Mouse (Mus musculus) kidney, embryonic 16.5 days (tissue): ENCODE data around the gene Tgif2. TPM values are rescaled to one million over a fixed set of nuclear protein-coding genes. Genes with fewer than 3 reads are reported as not detected.
"Not testable (repeated sequence)": the region's sequence is repeated elsewhere in the genome, so short reads cannot be mapped to it uniquely, and the experiment has no call there.

ENCODE experiments used
- ATAC-seq: fragments of 200-750 bp; cut with Nextera tagmentation; 2 replicates; pipeline ENCODE4 v1.8.0; 2017; ENCODE audit warnings: moderate TSS enrichment; ENCODE audit not compliant: low FRiP score, low TSS enrichment
- H3K27ac ChIP-seq: fragments of 300-500 bp; sonication (generic); 2 replicates; pipeline ENCODE4 v1.5.1; 2014; ENCODE audit warnings: low read length
- H3K27me3 ChIP-seq: fragments of 300-500 bp; sonication (generic); 2 replicates; pipeline ENCODE4 v1.6.1; 2014; ENCODE audit warnings: low read length, control low read depth, mixed read lengths; ENCODE audit not compliant: insufficient read depth
- H3K36me3 ChIP-seq: fragments of 300-500 bp; sonication (generic); 2 replicates; pipeline ENCODE4 v1.6.1; 2014; ENCODE audit warnings: low read length, control low read depth, mixed read lengths; ENCODE audit not compliant: insufficient read depth
- H3K4me1 ChIP-seq: fragments of 300-500 bp; sonication (generic); 2 replicates; pipeline ENCODE4 v1.6.1; 2014; ENCODE audit warnings: low read length, control low read depth, mixed read lengths; ENCODE audit not compliant: insufficient read depth
- H3K4me2 ChIP-seq: fragments of 300-500 bp; sonication (generic); replicated peaks from 2 replicates; pipeline ENCODE4 v1.6.1; 2014; ENCODE audit warnings: low read depth, low read length
- H3K4me3 ChIP-seq: fragments of 300-500 bp; sonication (generic); 2 replicates; pipeline ENCODE4 v1.5.1; 2014; ENCODE audit warnings: mild to moderate bottlenecking, low read length
- H3K9ac ChIP-seq: fragments of 300-500 bp; sonication (generic); replicated peaks from 2 replicates; pipeline ENCODE4 v1.6.1; 2014; ENCODE audit warnings: low read length
- H3K9me3 ChIP-seq: fragments of 300-500 bp; sonication (generic); 2 replicates; pipeline ENCODE4 v1.6.1; 2016; ENCODE audit warnings: low read length, control low read depth
- WGBS: fragments of 180-500 bp; shearing (Covaris S2); extraction: QIAGEN DNeasy Blood & Tissue Kit; methylation state at CpG from one replicate; pipeline ENCODE4 v1.1.7; 2014; 5-methylcytosine and 5-hydroxymethylcytosine counted together
- polyA plus RNA-seq: library from polyadenylated mRNA; unstranded; fragments of >200 nt; fragmentation: Nextera tagmentation; extraction: Ambion mirVana; gene quantifications from 2 replicates; pipeline ENCODE4 v1.2.1, GENCODE M21; 2015

Tgif2 gene
- polyA plus RNA-seq, 1 experiment from 2014 or later = 69.5 TPM

- 74% methylated on average over 2 of the region's 2 CpGs for WGBS
- not testable (repeated sequence) for H3K9ac ChIP-seq, ATAC-seq, H3K4me2 ChIP-seq, H3K4me1 ChIP-seq, H3K36me3 ChIP-seq, H3K27ac ChIP-seq, H3K9me3 ChIP-seq, H3K4me3 ChIP-seq, H3K27me3 ChIP-seq
Observed at GRCm38 (mm10) chr2:156885666-156886065, 45.9 kb downstream of the Tgif2 start.

GRCm38 (mm10) chr2:156886084-156886631 lies 46.4 kb downstream of the Tgif2 start:
- 73% methylated on average over 10 of the region's 10 CpGs for WGBS
- Histone ChIP-seq H3K36me3 (no peaks in the 10 kb centered on the region), H3K4me2 (no peak overlapping the region), H3K27me3 (no peaks in the 10 kb centered on the region), H3K9me3 (no peaks in the 10 kb centered on the region), H3K4me3 (no peak overlapping the region), H3K27ac (no peak overlapping the region), H3K9ac (no peak overlapping the region), H3K4me1 (no peaks in the 10 kb centered on the region)
- no peak for ATAC-seq

- no peak within 1 kb of the TSS for H3K27ac ChIP-seq
- no peaks in the 10 kb centered on the region for H3K36me3 ChIP-seq
- no peak within 1 kb of the TSS for H3K4me2 ChIP-seq
- 60% methylated on average over 6 of the region's 6 CpGs for WGBS
- H3K9me3 ChIP-seq = no peaks in the 10 kb centered on the region
- no peaks in the 10 kb centered on the region for H3K27me3 ChIP-seq
- no peak within 1 kb of the TSS for H3K4me3 ChIP-seq
- no peak for ATAC-seq
- no peak within 1 kb of the TSS for H3K9ac ChIP-seq
- no peaks in the 10 kb centered on the region for H3K4me1 ChIP-seq
Observed at GRCm38 (mm10) chr2:156887017-156887416, 47.2 kb downstream of the Tgif2 start, which contains the start of gene Sla2. Sla2 (minus strand) TSS chr2:156887192.

DNA sequence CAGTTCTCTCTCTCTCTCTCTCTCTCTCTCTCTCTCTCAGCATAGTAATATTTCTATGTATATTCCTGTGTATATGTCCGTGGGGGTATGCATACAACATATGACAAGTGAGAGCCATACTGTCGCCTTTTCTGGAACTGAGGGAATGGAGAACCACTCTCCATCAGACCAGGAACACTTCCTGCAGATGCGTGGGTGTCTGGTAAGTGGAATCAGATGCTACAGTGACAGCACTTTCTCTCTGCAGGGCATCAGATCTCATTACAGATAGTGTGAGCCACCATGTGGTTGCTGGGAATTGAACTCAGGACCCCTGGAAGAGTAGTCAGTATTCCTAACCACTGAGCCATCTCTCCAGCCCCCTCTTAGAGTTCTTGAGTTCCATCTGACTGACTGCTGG lies 48.7 kb downstream of the Tgif2 start:
- no peak overlapping the region for H3K4me2 ChIP-seq
- H3K9me3 ChIP-seq = no peaks in the 10 kb centered on the region
- no peak overlapping the region for H3K27ac ChIP-seq

DNA sequence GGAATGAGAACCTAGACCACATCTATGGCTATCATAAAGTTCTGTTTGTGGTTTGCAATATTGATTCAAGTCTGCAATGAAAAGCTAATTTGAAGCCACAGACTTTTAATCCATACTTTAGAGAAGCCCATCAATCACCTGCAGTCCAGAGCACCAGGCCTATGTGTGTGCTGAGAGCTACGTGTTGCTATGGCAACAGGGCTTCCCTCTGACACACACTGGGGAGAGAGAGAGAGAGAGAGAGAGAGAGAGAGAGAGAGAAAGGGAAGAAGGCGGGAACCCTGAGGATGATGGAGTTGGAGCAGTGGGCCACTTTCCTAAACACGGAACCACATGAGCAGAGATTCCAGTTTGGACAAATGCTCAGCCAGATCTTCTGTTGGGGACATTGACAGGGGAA lies 52.4 kb downstream of the Tgif2 start:
- WGBS = 67% methylated on average over 3 of the region's 3 CpGs
- H3K4me2 ChIP-seq = no peak overlapping the region
- H3K9ac ChIP-seq = no peak overlapping the region
- ATAC-seq = no peak
- no peaks in the 10 kb centered on the region for H3K27me3 ChIP-seq
- H3K36me3 ChIP-seq = no peaks in the 10 kb centered on the region
- no peak overlapping the region for H3K27ac ChIP-seq
- H3K9me3 ChIP-seq = no peaks in the 10 kb centered on the region
- no peaks in the 10 kb centered on the region for H3K4me1 ChIP-seq
- H3K4me3 ChIP-seq = no peak overlapping the region

More for the DNA sequence above, 48.7 kb downstream of the Tgif2 start:
- no peak for ATAC-seq
- H3K36me3 ChIP-seq = no peaks in the 10 kb centered on the region
- no peak overlapping the region for H3K9ac ChIP-seq
- 71% methylated on average over 3 of the region's 3 CpGs for WGBS
- no peak overlapping the region for H3K4me3 ChIP-seq
- no peaks in the 10 kb centered on the region for H3K4me1 ChIP-seq
- no peaks in the 10 kb centered on the region for H3K27me3 ChIP-seq

GRCm38 (mm10) chr2:156892821-156893220 lies 53.0 kb downstream of the Tgif2 start:
- Histone ChIP-seq H3K27me3 (no peaks in the 10 kb centered on the region), H3K4me3 (no peak overlapping the region), H3K4me1 (no peaks in the 10 kb centered on the region), H3K4me2 (no peak overlapping the region), H3K9me3 (no peaks in the 10 kb centered on the region), H3K27ac (no peak overlapping the region), H3K9ac (no peak overlapping the region), H3K36me3 (no peaks in the 10 kb centered on the region)
- WGBS = 75% methylated on average over 6 of the region's 6 CpGs
- ATAC-seq = no peak

DNA sequence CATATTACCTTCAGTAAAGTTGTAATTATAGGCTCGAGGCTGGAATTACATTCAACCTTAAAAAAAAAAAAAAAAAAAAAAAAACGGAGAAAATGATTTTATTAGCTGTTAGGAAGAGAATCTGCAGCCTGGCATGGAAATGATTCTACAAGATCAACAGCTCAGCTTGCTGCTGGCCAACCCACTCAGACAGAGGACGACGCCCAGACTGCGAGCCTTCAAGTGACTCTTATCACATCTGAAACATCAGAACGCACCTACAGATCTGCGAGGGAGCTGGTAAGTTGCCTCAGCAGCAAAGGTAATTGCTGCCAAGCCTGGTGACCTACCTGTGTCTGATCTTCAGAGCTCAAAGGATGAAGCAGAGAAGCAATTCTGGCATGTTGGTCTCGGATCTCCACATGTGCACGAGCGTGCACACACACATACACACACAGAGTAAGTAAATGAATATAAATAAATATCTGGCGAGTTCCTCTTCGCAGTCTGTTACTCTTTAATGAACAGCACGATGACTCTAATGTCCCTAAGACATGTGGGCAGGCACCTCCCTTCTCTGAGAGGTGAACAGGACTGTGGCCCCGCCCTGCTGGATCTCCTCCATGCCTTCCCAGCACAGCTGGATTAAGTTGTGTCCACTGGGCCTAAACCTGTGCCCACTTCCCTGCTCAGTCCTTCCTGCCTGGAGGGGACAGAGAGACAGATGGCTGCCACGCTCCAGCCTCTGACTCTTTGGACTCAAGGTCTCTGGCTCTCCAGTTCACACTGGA lies 54.9 kb downstream of the Tgif2 start:
- Histone ChIP-seq H3K4me2 (no peak overlapping the region), H3K4me1 (no peaks in the 10 kb centered on the region), H3K27me3 (no peaks in the 10 kb centered on the region), H3K4me3 (no peak overlapping the region), H3K36me3 (no peaks in the 10 kb centered on the region), H3K9me3 (no peaks in the 10 kb centered on the region), H3K9ac (no peak overlapping the region), H3K27ac (no peak overlapping the region)
- WGBS = 65% methylated on average over 15 of the region's 15 CpGs
- no peak for ATAC-seq

- no peak overlapping the region for H3K9ac ChIP-seq
- no peaks in the 10 kb centered on the region for H3K36me3 ChIP-seq
- no peak overlapping the region for H3K27ac ChIP-seq
- no peak overlapping the region for H3K4me3 ChIP-seq
- no peaks in the 10 kb centered on the region for H3K27me3 ChIP-seq
- WGBS = 68% methylated on average over 9 of the region's 9 CpGs
- H3K4me1 ChIP-seq = no peaks in the 10 kb centered on the region
- H3K9me3 ChIP-seq = no peaks in the 10 kb centered on the region
- no peak for ATAC-seq
- H3K4me2 ChIP-seq = no peak overlapping the region
Observed at GRCm38 (mm10) chr2:156896384-156896914, 56.6 kb downstream of the Tgif2 start.

DNA sequence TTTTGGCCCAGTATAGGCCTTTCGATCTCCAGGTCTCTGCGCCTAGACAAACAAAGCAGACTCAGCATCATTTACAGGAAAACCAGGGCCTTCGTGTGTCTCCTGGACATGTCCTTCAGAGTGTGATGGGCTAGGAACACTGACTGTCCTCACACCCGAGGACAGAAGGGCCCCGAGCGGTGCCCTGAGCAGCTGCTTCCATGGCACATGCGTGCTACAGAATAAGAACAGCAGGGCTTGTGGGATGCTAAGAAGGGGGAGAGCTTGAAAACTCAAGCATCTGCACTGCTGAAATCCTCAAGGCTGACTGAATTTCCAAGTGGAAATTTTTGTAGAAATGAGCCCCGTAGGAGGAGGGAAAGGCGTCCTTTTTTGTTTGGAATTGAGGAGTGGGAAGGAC lies 57.2 kb downstream of the Tgif2 start:
- H3K36me3 ChIP-seq = no peaks in the 10 kb centered on the region
- H3K27ac ChIP-seq = no peak overlapping the region
- H3K27me3 ChIP-seq = no peaks in the 10 kb centered on the region
- no peak overlapping the region for H3K4me3 ChIP-seq
- H3K9me3 ChIP-seq = no peaks in the 10 kb centered on the region
- H3K4me1 ChIP-seq = no peaks in the 10 kb centered on the region
- WGBS = 84% methylated on average over 9 of the region's 9 CpGs
- no peak overlapping the region for H3K4me2 ChIP-seq
- H3K9ac ChIP-seq = no peak overlapping the region
- ATAC-seq = no peak

GRCm38 (mm10) chr2:156898374-156898773 lies 58.6 kb downstream of the Tgif2 start:
- ATAC-seq = no peak
- Histone ChIP-seq H3K4me1 (no peaks in the 10 kb centered on the region), H3K4me3 (no peak overlapping the region), H3K36me3 (no peaks in the 10 kb centered on the region), H3K9ac (no peak overlapping the region), H3K27me3 (no peaks in the 10 kb centered on the region), H3K27ac (no peak overlapping the region), H3K4me2 (no peak overlapping the region), H3K9me3 (no peaks in the 10 kb centered on the region)
- 61% methylated on average over 4 of the region's 4 CpGs for WGBS
